Mouse (Mus musculus) brain, embryonic 14.5 days (tissue): ENCODE measurements around the gene Snx14.

Experiments
- CTCF ChIP-seq: fragments of 200-500 bp; IDR thresholded peaks from 2 replicates; pipeline ENCODE4 v1.5.1; 2012; ENCODE audit warnings: inconsistent platforms, mild to moderate bottlenecking, moderate library complexity, borderline replicate concordance; ENCODE audit not compliant: insufficient read depth, insufficient read length; ENCODE audit errors: extremely low read depth
- POLR2A ChIP-seq: fragments of 200-500 bp; IDR thresholded peaks from 2 replicates; pipeline ENCODE4 v1.6.1; 2012; ENCODE audit warnings: mild to moderate bottlenecking, inconsistent platforms, borderline replicate concordance; ENCODE audit not compliant: poor library complexity, insufficient read depth, insufficient read length, severe bottlenecking; ENCODE audit errors: extremely low read depth

DNA sequence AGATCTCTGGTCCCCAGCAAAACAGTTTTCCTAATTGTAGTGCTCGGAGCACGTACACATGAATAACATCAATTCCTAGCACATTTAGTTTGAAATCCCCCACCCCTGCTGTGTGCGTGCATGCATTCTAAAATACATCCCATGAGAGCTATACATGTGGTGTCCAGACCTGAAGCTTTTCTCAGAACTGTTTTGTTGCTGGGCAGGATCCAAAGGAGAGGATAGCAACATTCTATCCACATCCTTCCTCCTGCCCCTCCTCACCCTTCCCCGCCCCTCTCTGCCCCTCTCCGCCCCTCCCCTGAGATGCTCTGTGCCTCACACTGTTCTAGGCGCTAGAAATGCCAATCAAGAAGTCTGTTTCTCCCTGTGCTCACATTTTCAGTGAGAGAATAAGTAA lies 86.0 kb downstream of the Snx14 start:
- TF ChIP-seq CTCF (no peak), POLR2A (no peak)
